Comparison of ENCODE assay signal across 8 mouse cellular contexts in the genomic region with DNA sequence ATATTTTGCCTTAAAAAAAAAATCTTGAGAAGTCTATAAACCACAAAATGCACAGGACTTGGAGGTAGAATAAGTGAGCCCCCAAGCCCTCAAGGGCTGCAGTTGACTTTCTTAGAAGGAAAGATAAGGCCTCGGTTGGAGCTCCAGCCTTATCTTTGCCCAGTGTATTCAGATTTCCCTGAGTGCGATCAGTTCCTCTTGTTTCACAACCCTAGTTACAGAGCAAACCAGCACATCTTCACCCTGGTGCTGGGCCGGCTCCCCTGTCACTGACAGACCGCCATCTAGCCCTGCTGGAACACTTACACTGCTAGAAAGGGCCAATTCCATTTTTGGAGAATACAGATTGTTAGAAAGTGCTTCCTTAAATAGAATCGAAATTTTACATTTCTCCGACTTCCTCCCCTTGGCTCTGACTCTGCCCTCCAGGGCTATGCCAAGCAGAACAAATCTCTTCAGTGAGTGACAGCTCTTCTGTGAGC.
A peak's percentile ranks its signal among the peaks of the same experiment; 100 is the strongest.
DNase-seq lines count a peak whose midpoint lies in the region; ATAC-seq and TF ChIP-seq lines count a peak whose summit lies in the region.
"Had no signal": no experiment of that assay in that cellular context is flagged by ENCODE, and none has a peak within 500 bp of the region (broad histone marks: within the 10 kb centered on the region; RNA-seq: fewer than 3 reads in every experiment).

No protein-coding gene starts in this region.

- H3K9me3 ChIP-seq in heart, embryonic 13.5 days = no peaks in the 10 kb centered on the region
- H3K9me3 ChIP-seq in G1E (replicated peaks) = no peaks in the 10 kb centered on the region
- no peaks in the 10 kb centered on the region for H3K9me3 ChIP-seq in liver, embryonic 12.5 days (replicated peaks)
- H3K9me3 ChIP-seq: midbrain, embryonic 10.5 days had no signal

- H3K36me3 ChIP-seq in heart, embryonic 13.5 days = peaks cover 19% of the 10 kb centered on the region
- peaks cover 51% of the 10 kb centered on the region for H3K36me3 ChIP-seq in G1E (replicated peaks)
- 0 out of 2 replicates have a peak, but pooled peaks cover 4% of the 10 kb centered on the region for H3K36me3 ChIP-seq in liver, embryonic 12.5 days

- peaks cover 93% of the 10 kb centered on the region for H3K4me1 ChIP-seq in heart, embryonic 13.5 days
- H3K4me1 ChIP-seq in G1E (ENCODE audit: insufficient read depth, low read depth, low read length) = peaks cover 96% of the 10 kb centered on the region
- H3K4me1 ChIP-seq in liver, embryonic 12.5 days = peaks cover 95% of the 10 kb centered on the region
- H3K4me1 ChIP-seq: midbrain, embryonic 10.5 days had no signal

- no peaks in the 10 kb centered on the region for H3K27me3 ChIP-seq in heart, embryonic 13.5 days (replicated peaks)
- H3K27me3 ChIP-seq in G1E (ENCODE audit: insufficient read depth, low read length) = no peaks in the 10 kb centered on the region
- H3K27me3 ChIP-seq in liver, embryonic 12.5 days (replicated peaks) = no peaks in the 10 kb centered on the region

- ATAC-seq in heart, embryonic 13.5 days (ENCODE audit: extremely low read depth, insufficient number of reproducible peaks, low FRiP score, low TSS enrichment) = no peak
- ATAC-seq in G1E (ENCODE audit: extremely low read depth, insufficient number of reproducible peaks, low FRiP score, poor library complexity, severe bottlenecking) = peak; percentile 66
- ATAC-seq in liver, embryonic 12.5 days = peak; percentile 43

- H3K27ac ChIP-seq in heart, embryonic 13.5 days (replicated peaks) = peak overlapping the region; percentile 61
- 0 out of 2 replicates have a peak overlapping the region, but pooled peaks have one; percentile 22 for H3K27ac ChIP-seq in liver, embryonic 12.5 days
- H3K27ac ChIP-seq: midbrain, embryonic 10.5 days had no signal

- TF ChIP-seq CTCF in G1E (IDR thresholded peaks at IDR 0.05; ENCODE audit: low read depth, low read length) = no peak

- 24% methylated on average over 6 of the region's 6 CpGs for WGBS in heart, embryonic 13.5 days
- WGBS in liver, embryonic 12.5 days (ENCODE audit: insufficient replicate concordance) = 15% methylated on average over 6 of the region's 6 CpGs

- H3K9ac ChIP-seq in heart, embryonic 13.5 days = no peak overlapping the region
- no peak overlapping the region for H3K9ac ChIP-seq in liver, embryonic 12.5 days

- no peak for DNase-seq in heart, adult 9 months (ENCODE audit: low spot score in 2 of 2)
- peak; percentile 59 for DNase-seq in G1E (ENCODE audit: low spot score)
- DNase-seq in MEL-GATA-1-ER (ENCODE audit: extremely low read depth, low read depth) = peak; percentile 70
- DNase-seq in neural tube, embryonic 10.5 days (ENCODE audit: extremely low spot score, low spot score) = no peak
- no peak for DNase-seq in kidney, adult 9 months

- no peak overlapping the region for H3K4me2 ChIP-seq in heart, embryonic 13.5 days
- peak overlapping the region; percentile 11; the same call in 1 of the 2 replicates for H3K4me2 ChIP-seq in liver, embryonic 12.5 days

- H3K4me3 ChIP-seq in heart, embryonic 13.5 days = no peak overlapping the region
- no peak overlapping the region for H3K4me3 ChIP-seq in G1E (ENCODE audit: low read depth, low read length)
- H3K4me3 ChIP-seq in liver, embryonic 12.5 days = no peak overlapping the region
- H3K4me3 ChIP-seq: midbrain, embryonic 10.5 days had no signal

Comparison
In these comparisons a context has a peak if more than half of its experiments do, and no peak if none do; other contexts are left out.
1. DNase-seq: peak in G1E (single experiment) and MEL-GATA-1-ER (single experiment); none in heart, adult 9 months (0 of 2), neural tube, embryonic 10.5 days (single experiment) and kidney, adult 9 months (single experiment).